Mouse (Mus musculus) heart, adult 11 months (tissue): Measurements from ENCODE around the gene Bpifb6.

Source experiments
- DNase-seq: peaks from one replicate; pipeline ENCODE4 v3.0.0; 2022

Bpifb6 gene

DNA sequence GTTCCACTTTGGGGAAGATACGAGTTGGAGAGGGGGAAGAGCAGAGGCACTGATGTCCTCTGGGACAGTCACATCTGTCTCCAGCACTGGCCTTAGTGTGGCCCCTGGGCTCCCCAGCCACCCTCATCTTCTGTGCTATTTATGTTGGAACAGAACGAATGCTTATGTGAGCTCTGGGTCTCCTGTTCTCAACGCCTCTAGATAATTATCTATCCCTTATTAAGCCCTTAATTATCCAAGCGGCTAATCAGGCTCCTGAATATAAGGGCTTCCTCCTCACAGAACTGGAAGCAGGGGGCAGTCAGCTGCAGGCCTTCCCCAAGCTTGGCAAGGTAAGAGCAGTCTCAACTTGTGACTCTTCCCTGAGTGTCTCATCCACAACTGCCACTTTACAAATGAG lies at the start of gene Bpifb6:
Gene Bpifb6 (plus strand): TSS at position 301 of the 400 bp plus-strand sequence.
- no peak for DNase-seq

DNA sequence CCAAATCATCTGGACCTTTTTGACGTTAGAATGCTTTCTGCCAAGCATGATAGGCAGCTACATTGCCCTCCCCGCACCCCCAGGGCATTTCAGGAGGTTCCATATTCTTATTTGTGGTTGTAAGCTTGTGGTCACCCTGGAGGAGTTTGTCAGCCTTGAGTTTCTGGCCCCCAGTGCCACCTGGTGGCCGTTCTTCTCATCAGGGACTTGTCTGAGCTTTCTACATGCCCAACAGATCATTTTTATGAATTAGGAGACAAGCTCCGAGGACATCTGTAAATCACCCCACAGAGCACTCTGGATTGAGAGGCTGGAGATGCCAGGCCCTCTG lies 49.2 kb upstream of the Bpifb6 start:
- DNase-seq = peak; percentile 84

DNA sequence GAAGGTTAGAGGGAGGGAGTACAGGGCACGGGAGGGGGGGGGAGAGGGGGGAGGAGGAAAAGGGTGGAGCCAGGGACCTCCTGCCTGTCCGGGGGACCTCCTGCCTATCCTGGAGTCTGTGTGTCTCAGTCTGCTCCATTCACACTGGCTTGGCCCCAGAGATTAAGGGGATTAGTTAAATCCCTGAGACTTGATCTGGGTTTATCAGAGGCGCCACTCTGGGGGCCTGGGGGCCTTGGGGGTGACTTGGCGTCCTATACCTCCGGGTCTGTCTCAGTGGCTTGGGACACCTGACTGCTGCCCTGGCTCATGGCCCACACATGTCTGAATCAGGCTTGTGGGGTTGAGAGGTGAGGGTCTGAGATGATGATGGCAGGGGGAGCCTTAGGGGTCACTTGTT lies 46.6 kb upstream of the Bpifb6 start:
- DNase-seq = peak; percentile 80

DNA sequence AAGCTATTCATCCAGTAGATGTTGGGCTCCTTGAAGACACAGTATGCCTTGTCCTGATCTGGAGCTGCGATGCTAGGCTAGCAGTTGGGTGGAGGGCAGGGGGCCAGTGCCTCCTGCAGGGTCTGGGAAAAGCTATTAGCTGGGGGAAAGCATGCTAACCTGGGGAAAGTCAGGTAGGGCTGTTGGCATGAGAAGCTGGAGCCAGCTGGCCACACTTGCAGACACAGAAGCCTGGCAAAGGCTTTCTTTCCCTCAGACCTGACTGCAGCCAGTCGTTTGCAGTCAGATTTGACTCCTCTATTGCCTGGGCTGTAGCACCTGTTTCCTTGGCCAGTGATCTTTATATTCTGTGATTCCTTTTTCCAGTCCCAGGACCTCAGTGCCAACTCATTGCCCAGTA lies 40.6 kb upstream of the Bpifb6 start:
- no peak for DNase-seq

DNA sequence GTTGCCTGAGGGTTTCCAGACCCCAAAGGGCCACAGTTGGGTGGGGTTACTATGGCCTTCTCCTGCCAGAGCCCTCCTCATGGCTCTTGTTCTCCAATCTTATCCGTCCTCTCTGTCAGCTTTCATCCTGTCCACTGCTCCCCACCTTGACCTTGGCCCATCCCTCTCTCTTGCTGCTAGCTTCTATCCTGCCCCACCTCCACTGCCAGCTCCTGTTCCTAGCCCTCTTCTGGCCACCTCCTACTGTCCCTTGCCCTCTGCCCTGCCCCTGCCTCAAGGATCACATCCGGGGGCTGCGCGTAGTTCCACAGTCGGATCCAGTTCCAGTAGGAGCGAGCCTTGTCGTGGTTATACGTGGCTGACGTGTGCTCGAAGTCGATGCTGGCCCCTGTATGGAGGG lies 39.9 kb upstream of the Bpifb6 start:
- DNase-seq = peak; percentile 73

DNA sequence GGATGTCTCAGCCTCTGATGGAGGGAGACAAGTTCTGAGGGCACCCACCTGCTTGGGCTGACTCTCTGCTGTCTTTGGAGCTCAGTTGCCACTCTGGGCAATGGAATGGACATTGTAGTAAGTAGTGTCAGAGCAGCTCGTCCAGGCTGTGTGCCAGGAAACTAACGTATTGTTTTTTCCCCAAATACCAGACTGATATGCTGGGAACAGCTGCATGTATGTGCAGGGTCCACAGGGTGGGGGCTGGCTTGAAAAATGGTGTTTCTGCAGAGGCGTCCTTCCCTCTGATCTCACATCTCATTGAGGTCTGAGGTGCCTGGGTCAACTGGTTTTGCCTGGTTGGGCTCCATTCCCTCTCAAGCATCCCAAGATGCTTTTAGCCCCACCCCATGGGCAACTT lies 39.5 kb upstream of the Bpifb6 start:
- DNase-seq = peak; percentile 55

DNA sequence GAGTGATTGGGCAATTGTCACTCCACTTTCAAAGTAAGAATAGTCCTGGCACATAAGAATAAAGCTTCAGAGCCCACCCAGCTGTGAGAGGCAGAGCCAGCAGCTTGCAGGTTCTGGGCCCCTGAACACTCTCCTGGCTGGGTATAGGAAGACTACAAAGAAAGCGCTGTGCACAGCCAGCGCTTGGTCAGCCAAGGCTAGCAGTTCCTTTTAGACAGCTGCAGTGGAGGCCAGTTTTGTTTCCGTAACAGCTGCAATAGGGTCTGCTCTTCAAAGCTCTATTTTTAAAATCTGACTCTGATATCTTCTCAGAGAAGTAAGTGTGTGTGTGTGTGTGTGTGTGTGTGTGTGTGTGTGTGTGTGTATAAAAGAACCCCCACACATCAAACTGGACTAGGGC lies 38.2 kb upstream of the Bpifb6 start:
- DNase-seq = peak; percentile 60

DNA sequence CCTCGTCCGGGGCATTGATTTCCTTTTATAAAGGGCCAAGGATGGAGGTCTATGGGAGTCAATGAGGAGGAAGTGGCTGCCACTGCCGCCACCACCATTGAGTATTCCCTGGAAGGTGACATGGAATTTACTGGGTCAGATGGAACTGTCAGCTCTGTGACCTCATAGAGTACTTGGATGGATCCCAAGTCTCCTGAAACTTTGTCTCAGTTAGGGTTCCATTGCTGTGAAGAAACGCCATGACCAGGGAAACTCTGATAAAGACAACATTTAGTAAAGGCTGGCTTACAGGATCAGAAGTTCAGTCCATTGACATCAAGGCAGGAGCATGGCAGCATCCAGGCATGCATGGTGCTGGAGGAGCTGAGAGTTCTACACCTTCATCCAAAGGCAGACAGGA lies 29.2 kb upstream of the Bpifb6 start, which contains the start of gene Sun5:
Gene Sun5 (minus strand): TSS at position 101 of the 400 bp plus-strand sequence.
- DNase-seq = peak; percentile 68

DNA sequence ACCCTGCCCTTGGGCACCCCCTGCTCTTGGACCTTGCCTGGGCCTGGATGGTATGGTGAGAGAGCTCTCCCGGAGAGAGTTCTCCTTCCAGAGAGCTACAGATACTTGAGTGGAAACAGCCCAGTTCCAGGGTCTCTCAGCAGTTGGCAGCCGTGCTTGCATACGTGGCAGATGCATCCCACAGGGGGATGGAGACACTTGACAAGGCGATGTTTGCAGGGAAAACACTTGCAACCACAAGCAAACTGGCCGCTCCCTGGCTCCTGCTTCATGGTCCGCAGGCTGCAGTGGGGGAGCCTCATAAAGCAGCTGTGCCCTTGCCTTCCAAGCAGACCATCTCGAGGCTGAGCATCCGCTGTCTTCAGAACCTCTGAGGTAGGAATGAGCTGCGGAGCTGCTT lies 25.4 kb upstream of the Bpifb6 start, which contains the start of gene Bpifb2:
Gene Bpifb2 (plus strand): TSS at position 301 of the 400 bp plus-strand sequence.
- peak; percentile 74 for DNase-seq

DNA sequence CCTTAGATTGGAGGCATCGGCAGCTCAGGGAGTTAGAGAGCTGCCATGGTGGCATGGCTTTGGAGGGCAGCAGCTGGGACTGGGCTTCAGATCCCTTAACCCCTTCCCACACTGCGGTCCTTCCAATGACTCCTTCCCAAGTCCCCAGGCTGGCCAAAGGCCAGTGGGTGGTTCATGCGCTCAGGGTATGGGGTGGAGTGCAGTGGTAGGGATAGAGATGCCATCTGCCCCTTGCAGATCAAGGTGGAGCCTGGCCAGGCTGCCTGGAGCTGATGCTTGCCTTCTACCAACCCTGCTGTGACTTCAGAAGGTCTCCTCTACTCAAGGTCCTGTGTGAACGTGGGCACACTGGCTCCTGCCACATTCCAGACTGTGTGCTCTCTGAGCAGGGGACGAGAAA lies 1.1 kb upstream of the Bpifb6 start:
- no peak for DNase-seq

DNA sequence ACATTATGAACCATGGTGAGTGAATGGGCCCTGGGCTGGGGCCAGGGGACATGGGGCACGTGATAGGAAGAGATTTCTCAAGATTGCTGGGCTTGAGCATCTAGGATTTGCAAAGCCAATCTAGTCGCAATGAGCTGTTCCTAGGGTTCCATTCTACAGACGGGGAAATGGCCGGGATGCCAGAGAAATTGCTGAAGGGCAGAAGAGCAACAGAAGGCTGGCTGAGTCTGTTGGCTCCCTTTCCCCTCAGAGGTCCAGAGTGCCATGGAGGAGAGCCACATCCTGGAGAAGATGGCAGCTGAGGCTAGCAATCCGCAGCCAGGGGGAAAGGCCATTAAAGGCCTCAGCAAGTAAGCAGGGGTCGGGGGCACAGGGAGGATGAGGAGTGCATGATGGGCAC lies 2.5 kb downstream of the Bpifb6 start:
- DNase-seq = no peak

DNA sequence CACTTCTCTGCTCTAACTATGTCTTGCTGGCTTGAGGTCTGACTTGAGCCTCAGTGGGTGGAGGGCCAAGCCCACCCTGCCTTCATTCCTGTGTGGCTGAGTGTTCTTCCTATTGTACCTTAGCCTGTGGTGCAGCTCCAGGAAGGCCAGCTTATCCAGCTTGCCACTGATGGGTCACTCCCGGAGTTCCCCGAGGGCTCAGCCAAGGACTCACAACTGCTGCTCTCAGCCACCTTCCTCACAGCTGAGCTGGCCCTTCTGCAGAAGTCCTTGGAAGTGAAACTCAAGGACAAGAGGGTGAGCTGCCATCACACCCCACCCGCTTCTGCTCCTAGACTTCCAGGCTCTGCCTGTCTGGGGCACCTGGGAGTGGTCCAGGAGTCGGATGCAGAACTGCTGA lies 6.4 kb downstream of the Bpifb6 start:
- no peak for DNase-seq

DNA sequence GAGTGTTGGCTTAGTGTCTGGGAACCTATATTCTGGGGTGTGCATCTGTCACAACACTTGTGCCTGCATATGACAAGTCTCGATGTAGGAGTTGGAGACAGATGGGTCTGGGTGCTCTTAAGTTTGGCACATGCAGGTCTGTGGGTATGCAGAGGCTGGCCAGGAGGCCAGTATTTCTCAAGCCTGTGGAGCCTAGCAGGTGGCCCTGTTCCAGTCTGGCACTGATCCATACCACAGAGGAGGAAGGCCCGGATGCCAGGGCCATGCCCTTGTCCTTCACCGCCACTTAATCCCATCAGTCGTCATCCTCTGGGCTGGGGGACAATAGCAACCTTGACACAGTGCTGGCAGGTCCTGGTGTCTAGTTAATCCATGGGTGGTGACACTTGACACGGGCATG lies 14.0 kb downstream of the Bpifb6 start:
- DNase-seq = peak; percentile 94

DNA sequence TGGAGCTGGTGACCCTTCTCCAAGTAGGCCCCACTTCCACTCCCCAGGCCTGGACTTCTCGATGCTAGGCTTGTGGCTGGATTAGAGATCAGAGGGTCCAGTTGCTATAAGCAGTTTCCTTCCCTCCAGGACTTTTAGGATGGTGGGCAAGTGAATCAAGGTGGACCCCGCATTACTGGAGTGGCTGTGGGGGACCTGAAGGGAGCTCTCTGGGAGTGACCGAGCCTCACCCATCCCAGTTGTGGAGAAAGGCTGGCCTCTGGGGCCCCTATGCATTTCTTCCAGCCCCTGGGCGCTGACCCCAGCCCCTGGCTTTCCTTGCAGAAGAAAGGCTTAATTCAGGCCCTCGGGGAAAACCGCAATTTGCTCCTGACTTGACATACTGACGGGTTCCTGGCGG lies 17.7 kb downstream of the Bpifb6 start, which contains the start of gene Bpifb3:
Gene Bpifb3 (plus strand): TSS at position 301 of the 400 bp plus-strand sequence.
- no peak for DNase-seq

DNA sequence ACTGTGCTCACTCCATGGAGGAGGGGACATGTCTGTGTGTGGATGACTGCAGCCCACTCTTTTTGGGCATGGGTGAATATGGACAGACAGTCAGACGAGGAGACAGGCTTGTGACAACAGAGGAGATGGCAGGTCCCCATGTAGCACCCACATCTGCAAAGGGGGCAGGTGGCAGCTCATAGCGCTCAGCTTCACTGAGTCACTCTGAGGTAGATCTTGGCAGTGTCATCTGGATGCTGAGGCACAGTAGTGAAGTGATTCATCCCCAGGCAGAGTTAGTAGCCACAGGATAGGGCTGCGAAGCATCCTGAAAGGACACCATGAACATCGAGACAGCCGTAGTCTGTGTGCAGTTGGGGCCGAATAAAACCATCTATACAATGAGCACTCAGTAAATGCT lies 21.1 kb downstream of the Bpifb6 start:
- DNase-seq = no peak

DNA sequence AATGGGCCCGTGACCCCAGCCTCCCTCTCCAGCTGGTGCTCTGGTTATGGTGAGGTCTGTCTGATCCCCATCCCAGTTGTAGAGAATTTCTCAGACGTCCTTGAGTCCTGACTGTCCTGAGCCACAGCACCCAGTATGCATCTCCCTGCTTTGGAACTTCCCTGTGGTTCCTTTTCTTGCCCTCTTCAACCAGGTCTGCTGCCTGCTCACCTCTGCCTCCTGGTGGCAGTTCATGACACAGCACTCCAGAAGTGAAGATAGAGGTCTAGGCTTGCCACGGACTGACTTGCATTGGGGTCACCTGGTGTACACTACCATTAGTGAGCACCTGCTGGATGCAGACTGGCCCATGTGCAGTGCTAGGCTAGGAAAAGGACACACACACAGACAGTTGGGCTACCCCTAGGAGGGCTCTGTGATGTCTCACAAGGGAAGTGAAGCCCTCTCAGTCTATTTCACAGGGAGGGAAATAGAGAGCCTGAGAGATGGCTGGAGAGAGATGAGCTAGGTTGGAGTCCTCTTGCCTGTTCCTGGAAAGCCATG lies 29.8 kb downstream of the Bpifb6 start:
- no peak for DNase-seq

DNA sequence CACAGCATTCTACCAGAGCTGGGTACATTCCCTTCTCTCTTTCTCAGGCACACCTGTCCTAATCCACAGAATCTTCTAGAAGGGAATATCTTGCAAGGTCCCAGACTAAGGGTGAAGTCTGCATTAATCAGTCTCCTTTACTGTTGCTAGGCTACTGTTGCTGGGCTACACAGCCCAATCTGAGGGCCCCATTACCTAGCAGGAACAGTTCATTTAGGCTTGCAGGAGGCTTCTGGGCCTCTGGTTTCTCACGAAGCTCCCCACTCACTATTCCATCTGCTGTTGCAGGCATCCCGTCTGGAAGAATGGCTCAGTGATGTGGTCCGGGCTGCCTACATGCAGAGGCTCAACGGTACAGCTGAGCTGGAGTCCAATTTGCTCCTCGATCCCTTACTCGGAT lies 30.9 kb downstream of the Bpifb6 start:
- DNase-seq = no peak

DNA sequence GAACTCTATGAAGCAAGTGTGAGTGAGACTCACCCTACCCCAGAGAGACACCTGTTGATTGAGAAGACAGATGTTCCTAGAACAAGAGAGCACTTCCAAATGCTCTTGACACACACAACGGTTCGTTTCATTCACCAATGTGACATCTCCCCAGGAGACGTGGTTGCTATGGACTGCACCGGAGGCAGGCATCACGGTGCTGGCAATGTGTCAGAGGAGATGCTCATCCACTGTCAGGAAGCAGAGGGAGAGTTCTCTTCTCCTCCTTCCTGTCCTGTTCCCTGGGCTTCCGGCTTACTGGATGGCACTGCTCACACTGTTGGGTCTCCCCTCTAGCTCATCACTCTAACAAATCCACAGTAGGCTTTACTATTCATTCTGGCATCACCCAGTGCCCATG lies 33.1 kb downstream of the Bpifb6 start:
- no peak for DNase-seq

DNA sequence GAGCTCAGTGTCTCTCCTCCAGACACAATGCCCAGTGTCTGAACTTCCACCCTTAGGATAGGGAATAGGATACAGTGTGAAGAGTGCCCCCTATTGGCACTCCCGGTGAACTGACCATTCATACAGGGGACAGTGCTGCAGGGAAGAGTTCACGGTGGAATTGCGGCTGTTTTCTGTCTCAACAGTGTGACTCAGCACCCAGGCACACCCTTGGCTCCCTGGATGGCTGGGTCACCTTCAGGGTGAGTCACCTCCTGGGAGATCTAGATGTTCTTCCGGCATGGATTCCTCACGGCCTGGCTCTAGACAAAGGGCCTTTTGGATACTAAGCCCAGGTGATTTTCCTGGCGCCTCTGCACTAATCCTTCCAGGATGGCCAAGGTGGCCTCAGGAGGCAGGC lies 35.2 kb downstream of the Bpifb6 start:
- DNase-seq = no peak

DNA sequence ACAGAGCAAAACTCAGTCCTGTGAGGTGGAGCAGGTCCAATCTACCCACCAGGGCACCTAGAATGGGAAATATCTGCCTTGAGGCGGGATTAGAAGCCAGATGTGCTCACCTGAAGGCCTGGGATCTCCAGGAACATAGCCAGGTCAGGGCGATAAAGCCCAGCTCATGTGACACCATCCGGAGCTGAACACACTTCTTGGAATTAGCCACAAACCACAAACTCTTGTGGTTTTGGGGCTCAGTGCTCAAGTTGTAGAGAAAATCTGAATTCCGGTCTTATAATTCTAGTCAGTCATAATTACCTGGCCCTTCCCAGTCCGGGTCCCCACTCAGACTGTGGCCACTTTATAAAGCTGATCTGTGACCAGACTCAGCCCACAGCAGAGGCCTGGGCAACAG lies 37.7 kb downstream of the Bpifb6 start, which contains the start of gene Bpifb4:
Gene Bpifb4 (plus strand): TSS at position 370 of the 400 bp plus-strand sequence.
- DNase-seq = no peak

DNA sequence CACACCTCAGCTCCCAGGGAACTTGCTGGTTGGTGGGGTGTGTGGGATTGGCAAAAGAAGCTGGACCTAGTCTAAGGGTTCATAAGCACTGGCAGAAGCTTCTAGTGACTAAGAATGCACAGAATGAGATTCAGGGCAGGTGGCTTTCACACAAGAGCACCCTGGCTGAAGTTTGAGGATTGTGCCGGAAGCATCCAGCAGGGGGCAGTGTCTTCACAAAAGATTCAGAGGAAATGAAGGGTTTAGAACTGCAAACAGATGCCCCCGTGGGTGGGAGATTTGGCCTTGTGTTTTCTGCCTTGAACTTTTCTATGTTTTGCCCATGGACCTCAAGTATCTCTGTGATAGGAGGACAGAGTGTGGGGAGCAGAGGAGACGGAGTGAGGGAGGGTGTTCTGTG lies 43.3 kb downstream of the Bpifb6 start:
- no peak for DNase-seq

DNA sequence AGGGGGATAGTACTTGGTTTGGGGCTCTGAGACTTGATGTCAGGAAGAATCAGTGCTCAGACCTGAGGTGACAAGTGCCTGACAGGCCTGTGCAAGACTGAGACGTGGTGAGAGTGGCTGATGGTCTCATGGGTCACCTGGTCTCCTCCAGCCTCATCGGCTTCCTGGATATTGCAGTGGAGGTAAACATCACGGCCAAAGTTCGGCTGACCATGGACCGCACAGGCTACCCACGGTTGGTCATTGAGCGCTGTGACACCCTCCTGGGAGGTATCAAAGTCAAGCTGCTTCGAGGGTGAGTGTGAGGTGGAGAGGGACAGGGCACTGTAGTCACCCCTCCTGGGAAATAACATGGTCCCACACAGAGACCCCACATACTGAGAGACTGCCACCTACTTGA lies 44.4 kb downstream of the Bpifb6 start:
- no peak for DNase-seq

DNA sequence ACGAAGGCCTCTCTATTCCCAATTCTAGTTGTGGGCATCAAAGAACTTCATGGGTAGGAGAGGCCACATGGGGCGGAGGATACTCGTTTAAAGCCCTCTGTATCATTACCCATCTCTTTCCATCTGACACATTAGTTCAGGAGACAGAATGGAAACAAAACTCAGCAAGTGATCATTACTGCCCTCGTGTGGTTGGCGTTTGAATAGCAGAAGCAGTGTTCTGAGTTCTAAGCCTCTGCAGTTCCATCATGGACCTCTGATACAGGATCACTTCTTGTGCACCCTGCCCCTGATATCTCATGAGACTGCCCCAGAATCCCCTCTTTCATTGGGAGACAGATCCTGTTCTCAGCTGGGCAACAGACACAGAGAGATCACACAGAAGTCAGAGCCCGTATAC lies 52.7 kb downstream of the Bpifb6 start:
- DNase-seq = no peak

DNA sequence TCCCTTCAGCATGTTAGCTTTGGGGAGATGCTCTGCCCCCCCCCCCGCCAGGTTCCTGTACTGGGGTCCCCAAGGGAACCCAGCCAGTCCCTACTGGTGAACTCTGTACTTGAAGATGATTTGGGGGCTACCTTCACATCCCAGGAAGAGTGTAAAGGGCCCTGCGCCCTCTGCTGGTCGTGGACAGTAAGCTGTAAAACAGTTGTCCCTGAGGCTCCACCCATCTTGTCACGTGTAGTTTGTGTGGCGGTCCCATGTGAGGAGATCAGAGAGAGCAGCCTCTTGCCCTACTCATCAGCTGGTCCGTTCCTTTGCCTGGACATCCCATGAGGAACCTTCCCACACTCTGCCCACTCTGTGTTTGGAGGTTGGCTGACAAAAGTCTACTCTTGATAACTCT lies 53.6 kb downstream of the Bpifb6 start:
- DNase-seq = no peak
